Mouse (Mus musculus): ENCODE results near the gene F7.

The F7 gene

GRCm38 (mm10) chr8:13025487-13026224 lies at the start of gene F7:
Gene F7, plus strand, starts transcription at chr8:13026034.
- no peak for DNase-seq (ENCODE audit: low read depth, low spot score)

GRCm38 (mm10) chr8:12976290-12976689 lies 49.5 kb upstream of the F7 start:
- no peak for DNase-seq (ENCODE audit: low read depth, low spot score)

GRCm38 (mm10) chr8:12976723-12977122 lies 49.1 kb upstream of the F7 start:
- no peak for DNase-seq (ENCODE audit: low read depth, low spot score)

- DNase-seq (ENCODE audit: low read depth, low spot score), result no peak
Measured at GRCm38 (mm10) chr8:12977325-12977724, 48.5 kb upstream of the F7 start.

- no peak for DNase-seq (ENCODE audit: low read depth, low spot score)
Measured at GRCm38 (mm10) chr8:12978308-12978707, 47.5 kb upstream of the F7 start.

- DNase-seq (ENCODE audit: low read depth, low spot score), result peak; percentile 71
Measured at GRCm38 (mm10) chr8:12978726-12979125, 47.1 kb upstream of the F7 start.

GRCm38 (mm10) chr8:12983681-12984467 lies 42.0 kb upstream of the F7 start:
- peak; percentile 12 for DNase-seq (ENCODE audit: low read depth, low spot score)

GRCm38 (mm10) chr8:12984601-12985243 lies 41.1 kb upstream of the F7 start:
- no peak for DNase-seq (ENCODE audit: low read depth, low spot score)

GRCm38 (mm10) chr8:12985259-12985658 lies 40.6 kb upstream of the F7 start:
- no peak for DNase-seq (ENCODE audit: low read depth, low spot score)

- no peak for DNase-seq (ENCODE audit: low read depth, low spot score)
Measured at GRCm38 (mm10) chr8:12987571-12987970, 38.3 kb upstream of the F7 start.

- DNase-seq (ENCODE audit: low read depth, low spot score), result no peak
Measured at GRCm38 (mm10) chr8:12988722-12989430, 37.0 kb upstream of the F7 start.

- no peak for DNase-seq (ENCODE audit: low read depth, low spot score)
Measured at GRCm38 (mm10) chr8:12991411-12991810, 34.4 kb upstream of the F7 start.

GRCm38 (mm10) chr8:12994468-12994867 lies 31.4 kb upstream of the F7 start:
- DNase-seq (ENCODE audit: low read depth, low spot score), result no peak

- DNase-seq (ENCODE audit: low read depth, low spot score), result peak; percentile 17
Measured at GRCm38 (mm10) chr8:12995481-12995880, 30.4 kb upstream of the F7 start.

GRCm38 (mm10) chr8:12996831-12997275 lies 29.0 kb upstream of the F7 start:
- DNase-seq (ENCODE audit: low read depth, low spot score), result peak; percentile 59

GRCm38 (mm10) chr8:12998331-12998730 lies 27.5 kb upstream of the F7 start:
- DNase-seq (ENCODE audit: low read depth, low spot score), result no peak

GRCm38 (mm10) chr8:12999793-13000192 lies 26.0 kb upstream of the F7 start:
- DNase-seq (ENCODE audit: low read depth, low spot score), result no peak

GRCm38 (mm10) chr8:13007458-13007857 lies 18.4 kb upstream of the F7 start:
- DNase-seq (ENCODE audit: low read depth, low spot score), result no peak

- DNase-seq (ENCODE audit: low read depth, low spot score), result no peak
Measured at GRCm38 (mm10) chr8:13010313-13010712, 15.5 kb upstream of the F7 start.

- no peak for DNase-seq (ENCODE audit: low read depth, low spot score)
Measured at GRCm38 (mm10) chr8:13019560-13019959, 6.3 kb upstream of the F7 start.

- DNase-seq (ENCODE audit: low read depth, low spot score), result no peak
Measured at GRCm38 (mm10) chr8:13021830-13022229, 4.0 kb upstream of the F7 start.

- no peak for DNase-seq (ENCODE audit: low read depth, low spot score)
Measured at GRCm38 (mm10) chr8:13027615-13028014, 1.8 kb downstream of the F7 start.
